Mouse (Mus musculus) CD4-positive helper T cell, adult 2 months (primary cell): ENCODE data around the gene Tmem72.
A peak's percentile ranks its signal among the peaks of the same experiment; 100 is the strongest.

Experiments used
- DNase-seq: peaks from one replicate; pipeline ENCODE4 v3.0.0-alpha.2; 2012; ENCODE audit warnings: low read depth, missing footprints, low spot score

Tmem72 gene

DNA sequence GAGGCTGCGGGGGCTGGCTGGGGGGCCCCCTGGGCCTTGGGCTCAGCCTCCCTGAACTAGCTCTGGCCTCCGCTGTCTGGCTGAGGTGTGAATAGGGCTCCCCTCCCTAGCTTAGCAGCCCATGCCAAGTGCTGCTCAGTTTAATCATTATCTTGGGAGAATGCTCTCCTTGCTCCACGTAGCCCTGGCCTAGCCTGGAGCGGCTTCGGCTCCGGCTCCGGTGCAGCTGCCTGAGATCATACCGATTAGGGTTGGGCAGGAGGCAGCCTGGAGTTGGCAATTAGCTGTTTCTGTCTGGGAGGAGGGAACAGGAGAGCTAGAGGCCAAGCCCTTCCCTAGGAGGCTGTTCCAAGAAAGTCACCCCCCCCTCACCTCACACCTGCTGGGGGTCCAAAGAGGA lies at the start of gene Tmem72:
Tmem72 (minus strand) TSS at position 248 of the 400 bp plus-strand sequence.
- DNase-seq: no peak

- DNase-seq: peak; percentile 2
These were observed 47.8 kb upstream of the Tmem72 start for GRCm38 (mm10) chr6:116764524-116764923.

GRCm38 (mm10) chr6:116762333-116762732 lies 45.6 kb upstream of the Tmem72 start:
- no peak for DNase-seq

- no peak for DNase-seq
These were observed 43.5 kb upstream of the Tmem72 start for GRCm38 (mm10) chr6:116760181-116760580.

GRCm38 (mm10) chr6:116756364-116756763 lies 39.7 kb upstream of the Tmem72 start:
- DNase-seq: no peak

DNA sequence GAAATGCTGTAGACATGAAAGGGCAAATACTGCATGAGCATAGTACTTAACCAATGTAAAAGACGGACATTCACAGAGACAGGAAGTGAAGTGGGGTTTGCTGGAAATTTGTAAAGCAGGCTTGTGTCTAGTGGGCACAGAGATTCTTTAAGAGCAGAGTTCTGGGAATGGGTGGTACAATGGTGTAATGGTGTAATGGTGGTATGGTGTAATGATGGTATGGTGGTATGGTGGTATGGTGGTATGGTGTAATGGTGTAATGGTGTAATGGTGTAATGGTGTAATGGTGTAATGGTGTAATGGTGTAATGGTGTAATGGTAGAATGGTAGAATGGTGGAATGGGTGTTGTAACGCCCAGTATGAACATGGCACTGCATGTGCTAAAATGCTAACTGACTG lies 21.3 kb upstream of the Tmem72 start:
- no peak for DNase-seq

- DNase-seq: no peak
These were observed 18.6 kb upstream of the Tmem72 start for GRCm38 (mm10) chr6:116735361-116735760.

GRCm38 (mm10) chr6:116733577-116733976 lies 16.9 kb upstream of the Tmem72 start:
- no peak for DNase-seq

GRCm38 (mm10) chr6:116724489-116725160 lies 7.9 kb upstream of the Tmem72 start:
- DNase-seq: no peak

DNA sequence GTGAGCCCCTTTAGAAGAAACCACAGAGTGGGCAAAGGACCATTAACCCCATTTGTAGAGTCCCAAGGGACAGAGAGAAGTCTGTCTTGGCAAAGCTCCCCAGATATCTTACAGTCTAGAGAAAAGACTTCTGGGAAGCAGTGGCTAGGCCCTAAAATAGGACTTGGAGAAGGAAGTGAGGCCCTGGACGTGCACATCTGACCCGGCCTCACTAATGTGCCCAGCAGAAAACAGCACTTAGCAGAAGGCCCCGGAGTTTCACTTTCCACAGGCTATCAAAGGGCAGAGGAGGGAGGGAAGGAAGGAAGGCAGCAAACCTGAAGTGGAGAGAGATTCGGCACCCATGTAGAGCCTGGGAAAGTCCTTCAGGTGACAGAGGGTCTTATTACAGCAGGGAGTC lies 2.2 kb upstream of the Tmem72 start:
- DNase-seq: no peak

GRCm38 (mm10) chr6:116718361-116718760 lies 1.6 kb upstream of the Tmem72 start:
- no peak for DNase-seq

DNA sequence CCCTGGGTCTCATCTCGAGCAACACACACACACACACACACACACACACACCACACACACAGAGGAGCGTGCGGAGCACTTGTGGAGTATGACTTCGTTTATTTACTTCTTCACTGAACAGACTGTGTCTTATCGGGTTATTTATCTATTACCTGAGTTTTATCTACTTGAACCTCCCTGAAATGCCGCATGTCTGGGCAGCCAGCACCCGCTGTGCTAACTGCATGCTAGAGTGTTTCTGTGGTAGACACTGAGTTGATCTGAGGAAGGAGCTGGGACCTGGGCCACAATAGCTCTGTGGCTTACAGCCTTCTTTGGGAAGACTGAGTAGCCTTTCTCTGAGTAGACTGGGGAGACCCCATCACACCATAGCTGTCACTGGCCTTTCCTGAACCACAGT lies 1.1 kb upstream of the Tmem72 start:
- DNase-seq: no peak

DNA sequence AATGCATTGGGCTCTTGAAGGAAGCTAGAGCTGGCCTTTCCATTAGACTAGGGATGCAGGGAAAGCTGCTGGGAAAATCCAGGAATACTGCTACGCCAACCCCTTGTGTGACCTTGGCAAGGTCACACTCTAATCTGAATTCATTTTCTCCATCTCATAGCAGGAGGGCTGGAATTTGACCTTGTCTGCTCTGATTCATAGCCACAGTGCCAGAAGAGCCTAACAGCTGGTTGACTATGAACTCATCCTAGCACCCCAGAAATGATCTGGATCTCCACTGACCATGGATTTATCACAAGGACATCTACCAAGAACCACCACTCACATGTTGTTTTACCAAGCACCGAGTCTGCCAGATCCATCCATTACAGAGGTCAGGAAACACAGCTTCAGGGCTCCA lies 1.5 kb downstream of the Tmem72 start:
- DNase-seq: no peak

GRCm38 (mm10) chr6:116714576-116714975 lies 2.1 kb downstream of the Tmem72 start:
- DNase-seq: no peak

GRCm38 (mm10) chr6:116713966-116714365 lies 2.7 kb downstream of the Tmem72 start:
- DNase-seq: no peak

GRCm38 (mm10) chr6:116712503-116712902 lies 4.2 kb downstream of the Tmem72 start:
- no peak for DNase-seq

- no peak for DNase-seq
These were observed 4.7 kb downstream of the Tmem72 start for GRCm38 (mm10) chr6:116712062-116712461.

DNA sequence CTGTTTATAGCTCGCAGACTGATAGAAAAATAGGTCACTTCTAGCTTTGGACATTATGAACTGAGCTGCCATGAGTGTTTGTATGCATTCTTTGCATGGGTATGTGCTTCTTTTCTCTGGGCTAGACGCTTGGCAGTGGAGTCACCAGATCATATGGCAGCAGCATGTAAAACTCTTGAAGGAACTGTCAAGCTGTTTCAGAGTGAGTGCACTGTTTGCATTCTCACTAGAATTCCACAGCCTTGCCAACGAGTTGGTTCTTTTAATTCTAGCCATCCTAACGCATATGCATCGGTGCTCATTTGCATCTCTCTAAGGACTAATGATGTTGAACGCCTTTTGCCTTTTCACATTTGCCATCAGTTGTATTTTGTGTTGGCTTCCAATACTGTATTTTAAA lies 12.4 kb downstream of the Tmem72 start:
- DNase-seq: no peak

GRCm38 (mm10) chr6:116700821-116701220 lies 15.9 kb downstream of the Tmem72 start:
- no peak for DNase-seq

- no peak for DNase-seq
These were observed 18.8 kb downstream of the Tmem72 start for GRCm38 (mm10) chr6:116697896-116698425.

- DNase-seq: no peak
These were observed 19.3 kb downstream of the Tmem72 start for GRCm38 (mm10) chr6:116697413-116697812.

DNA sequence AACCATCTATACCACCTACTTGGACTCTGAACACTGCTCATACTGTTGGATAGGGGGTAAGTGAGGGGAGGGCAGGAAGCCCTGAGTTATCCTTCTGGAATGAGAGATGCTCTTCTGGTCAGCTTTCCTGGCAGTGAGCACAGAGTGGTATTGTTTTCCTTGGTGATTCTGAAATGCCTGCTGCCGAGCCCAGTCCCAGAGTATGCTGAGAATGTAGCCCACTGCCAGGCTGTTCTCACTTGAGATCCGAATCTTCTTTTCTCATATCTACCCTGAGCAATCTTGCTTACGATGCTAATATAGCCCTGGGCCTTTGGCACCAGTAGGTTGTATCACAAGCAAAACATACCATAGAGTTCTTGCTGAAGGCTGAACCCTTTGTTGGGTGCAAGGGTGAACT lies 22.4 kb downstream of the Tmem72 start:
- no peak for DNase-seq

- no peak for DNase-seq
These were observed 23.1 kb downstream of the Tmem72 start for GRCm38 (mm10) chr6:116693639-116694038.

DNA sequence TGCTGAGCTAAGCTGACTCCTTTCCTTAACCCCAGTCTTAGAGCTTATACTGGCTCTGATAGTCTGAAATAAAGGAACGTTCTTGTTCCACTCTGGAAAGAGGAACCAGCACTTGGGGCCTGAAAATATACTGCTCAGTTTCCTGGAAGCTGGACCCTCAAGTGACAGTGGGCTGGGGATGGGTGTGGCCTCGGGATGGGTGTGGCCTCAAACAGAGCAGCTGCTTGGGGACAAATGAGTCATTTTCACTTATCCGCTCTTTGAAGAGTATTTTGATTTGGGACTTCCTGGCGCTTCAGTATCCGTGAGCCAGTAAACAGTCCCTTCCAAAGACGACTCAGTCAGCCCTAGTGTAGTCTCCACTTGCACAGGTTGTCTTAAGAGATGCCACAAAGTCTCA lies 34.4 kb downstream of the Tmem72 start:
- no peak for DNase-seq
